Comparison of ENCODE assay signal across 8 mouse cellular contexts in genomic region chr4:141301591-141302427, GRCm38 (mm10). TPM values are rescaled to one million over a fixed set of nuclear protein-coding genes. Genes with fewer than 3 reads are reported as not detected.
A peak's percentile ranks its signal among the peaks of the same experiment; 100 is the strongest.
DNase-seq lines count a peak whose midpoint lies in the region; ATAC-seq and TF ChIP-seq lines count a peak whose summit lies in the region.

No protein-coding gene starts in this region.

- under 1% methylated on average over 51 of the region's 51 CpGs for WGBS in spleen, adult 2 months
- WGBS in forebrain, embryonic 10.5 days: under 1% methylated on average over 51 of the region's 51 CpGs
- WGBS in limb, embryonic 11.5 days: under 1% methylated on average over 50 of the region's 51 CpGs
- WGBS in midbrain, embryonic 15.5 days: under 1% methylated on average over 51 of the region's 51 CpGs

- peak overlapping the region; percentile 68 for H3K9ac ChIP-seq in limb, embryonic 11.5 days (ENCODE audit: low read length)
- H3K9ac ChIP-seq in midbrain, embryonic 15.5 days: peak overlapping the region; percentile 48

- H3K27ac ChIP-seq in spleen, adult 2 months (ENCODE audit: insufficient read depth, low read length): 0 out of 2 replicates have a peak overlapping the region, but pooled peaks have one; percentile 33
- H3K27ac ChIP-seq in forebrain, embryonic 10.5 days: peak overlapping the region; percentile 83
- H3K27ac ChIP-seq in limb, embryonic 11.5 days (replicated peaks; ENCODE audit: low read depth, low read length): no peak overlapping the region
- no peak overlapping the region for H3K27ac ChIP-seq in midbrain, embryonic 15.5 days

- no peak for TF ChIP-seq CTCF in spleen, adult 2 months (IDR thresholded peaks at IDR 0.05; ENCODE audit: extremely low read depth, insufficient read depth, insufficient read length, insufficient replicate concordance)

- H3K4me3 ChIP-seq in spleen, adult 2 months (ENCODE audit: extremely low read depth, insufficient read depth, insufficient read length): peak overlapping the region; percentile 71
- peak overlapping the region; percentile 84 for H3K4me3 ChIP-seq in forebrain, embryonic 10.5 days
- H3K4me3 ChIP-seq in limb, embryonic 11.5 days (ENCODE audit: low read depth, low read length): peak overlapping the region; percentile 67
- H3K4me3 ChIP-seq in midbrain, embryonic 15.5 days: peak overlapping the region; percentile 67

- DNase-seq in spleen, adult 2 months (ENCODE audit: low read depth in 1 of 2, low spot score in 2 of 2): peak in 1 of 2 experiments; percentile 26
- DNase-seq in spleen, postnatal 14 days (ENCODE audit: low spot score in 2 of 2): no peak
- DNase-seq in forebrain, embryonic 10.5 days (ENCODE audit: extremely low spot score, low spot score): no peak
- DNase-seq in limb, embryonic 11.5 days (ENCODE audit: low spot score): peak; percentile 42
- no peak for DNase-seq in ovary, postnatal 14 days (ENCODE audit: low spot score)
- no peak for DNase-seq in Muller cell, postnatal 12 days (ENCODE audit: inconsistent ontology term)
- DNase-seq in spleen, adult 12 weeks (ENCODE audit: low spot score): no peak

- no peak for ATAC-seq in limb, embryonic 11.5 days (ENCODE audit: insufficient number of reproducible peaks, low FRiP score, low TSS enrichment, low read depth)
- ATAC-seq in midbrain, embryonic 15.5 days (replicated peaks): no peak

- peaks cover 3% of the 10 kb centered on the region; the same call in 1 of the 2 replicates for H3K27me3 ChIP-seq in spleen, adult 2 months (ENCODE audit: control insufficient read depth, insufficient read depth, low read length)
- H3K27me3 ChIP-seq in forebrain, embryonic 10.5 days (ENCODE audit: poor library complexity, severe bottlenecking): peaks cover 88% of the 10 kb centered on the region
- peaks cover 14% of the 10 kb centered on the region for H3K27me3 ChIP-seq in limb, embryonic 11.5 days (ENCODE audit: control insufficient read depth, insufficient read depth, low read length)
- H3K27me3 ChIP-seq in midbrain, embryonic 15.5 days (replicated peaks): peaks cover 42% of the 10 kb centered on the region

- no peak for TF ChIP-seq POLR2A in spleen, adult 2 months (IDR thresholded peaks at IDR 0.05; ENCODE audit: low read depth, low read length)

- H3K4me2 ChIP-seq in limb, embryonic 11.5 days (ENCODE audit: low read depth, severe bottlenecking): peak overlapping the region; percentile 96
- peak overlapping the region; percentile 99 for H3K4me2 ChIP-seq in midbrain, embryonic 15.5 days

- no peaks in the 10 kb centered on the region for H3K9me3 ChIP-seq in forebrain, embryonic 10.5 days
- no peaks in the 10 kb centered on the region for H3K9me3 ChIP-seq in limb, embryonic 11.5 days (ENCODE audit: control insufficient read depth, low read length)
- H3K9me3 ChIP-seq in midbrain, embryonic 15.5 days: no peaks in the 10 kb centered on the region

- H3K4me1 ChIP-seq in spleen, adult 2 months (ENCODE audit: control insufficient read depth, insufficient read depth, insufficient read length): peaks cover 7% of the 10 kb centered on the region
- H3K4me1 ChIP-seq in forebrain, embryonic 10.5 days: peaks cover 59% of the 10 kb centered on the region
- H3K4me1 ChIP-seq in limb, embryonic 11.5 days (ENCODE audit: control insufficient read depth, insufficient read depth, low read length): peaks cover 25% of the 10 kb centered on the region
- peaks cover 25% of the 10 kb centered on the region for H3K4me1 ChIP-seq in midbrain, embryonic 15.5 days

- H3K36me3 ChIP-seq in spleen, adult 2 months (ENCODE audit: control insufficient read depth, insufficient read depth, low read length): no peaks in the 10 kb centered on the region
- no peaks in the 10 kb centered on the region for H3K36me3 ChIP-seq in forebrain, embryonic 10.5 days (replicated peaks)
- H3K36me3 ChIP-seq in limb, embryonic 11.5 days (ENCODE audit: control insufficient read depth, insufficient read depth, low read length): no peaks in the 10 kb centered on the region
- no peaks in the 10 kb centered on the region for H3K36me3 ChIP-seq in midbrain, embryonic 15.5 days (replicated peaks)

RNA-seq across cellular contexts. Expression of gene Epha2, which starts 0.8 kb away (rescaled TPM):
- polyA plus RNA-seq in spleen, adult 2 months (2012; rRNA removed): 8.0 and 9.8 TPM in 2 replicates
- polyA plus RNA-seq in forebrain, embryonic 10.5 days (2016; fragmentation: Nextera tagmentation; extraction: Ambion mirVana): 3.3 and 3.7 TPM in 2 replicates
- 2.2 and 2.4 TPM in 2 replicates for polyA plus RNA-seq in limb, embryonic 11.5 days (2014; fragmentation: Nextera tagmentation; extraction: Ambion mirVana)
- 1.6 and 1.7 TPM in 2 replicates for polyA plus RNA-seq in midbrain, embryonic 15.5 days (2015; fragmentation: Nextera tagmentation; extraction: Ambion mirVana)

Comparison
In these comparisons a context has a peak if more than half of its experiments do, and no peak if none do; other contexts are left out.
1. H3K27ac ChIP-seq: peak in spleen, adult 2 months (single experiment) and forebrain, embryonic 10.5 days (single experiment); none in limb, embryonic 11.5 days (single experiment) and midbrain, embryonic 15.5 days (single experiment).
2. Peak in every context shown above with its lines, with median percentiles within 50 percentile points of each other: H3K4me3 ChIP-seq.